Mouse (Mus musculus) lung, postnatal 0 days (tissue): ENCODE measurements around the gene Usp4.

ENCODE experiments used
- CTCF ChIP-seq: IDR thresholded peaks from 2 replicates; pipeline ENCODE4 v1.5.1; 2016; ENCODE audit warnings: antibody characterized with exemption, mild to moderate bottlenecking
- EP300 ChIP-seq: IDR thresholded peaks from 2 replicates; pipeline ENCODE4 v1.6.1; 2016; ENCODE audit warnings: antibody characterized with exemption, mild to moderate bottlenecking, control low read depth

- TF ChIP-seq CTCF (no peak), EP300 (no peak)
Observed at GRCm38 (mm10) chr9:108392676-108393075, 45.0 kb downstream of the Usp4 start, which contains the start of gene 1700102P08Rik.
